Mouse (Mus musculus) CH12.LX (cell line): ENCODE measurements around the gene Arfip1.

ENCODE experiments used
- BHLHE40 ChIP-seq: IDR thresholded peaks from 2 replicates; pipeline ENCODE4 v1.6.1; 2011; ENCODE audit warnings: mild to moderate bottlenecking, low read depth, low read length, improper control_type of control experiment
- CHD2 ChIP-seq: IDR thresholded peaks from 2 replicates; pipeline ENCODE4 v1.6.1; 2011; ENCODE audit warnings: low read length, improper control_type of control experiment
- CTCF ChIP-seq, 2 experiments: IDR thresholded peaks in 1 of 2; conservative IDR thresholded peaks in 1 of 2; 2 replicates each; pipeline ENCODE4 v1.5.1; 2011 to 2012; ENCODE audit warnings: low read depth in 2 of 2, low read length in 2 of 2, improper control_type of control experiment in 1 of 2, inconsistent platforms in 1 of 2, mild to moderate bottlenecking in 1 of 2, moderate library complexity in 1 of 2
- EP300 ChIP-seq: IDR thresholded peaks from 2 replicates; pipeline ENCODE4 v1.6.1; 2011; ENCODE audit warnings: low read length, improper control_type of control experiment
- ETS1 ChIP-seq: conservative IDR thresholded peaks from 2 replicates; pipeline ENCODE4 v1.6.1; 2012; ENCODE audit warnings: low read depth, mild to moderate bottlenecking, inconsistent platforms, low read length, improper control_type of control experiment, moderate library complexity
- IRF4 ChIP-seq: IDR thresholded peaks from 2 replicates; pipeline ENCODE4 v1.6.1; 2014; ENCODE audit warnings: low read depth, mild to moderate bottlenecking, inconsistent platforms, low read length, improper control_type of control experiment
- KAT2A ChIP-seq: IDR thresholded peaks from 2 replicates; pipeline ENCODE4 v1.6.1; 2012; ENCODE audit warnings: low read length, improper control_type of control experiment, inconsistent platforms; ENCODE audit not compliant: insufficient replicate concordance
- MAFK ChIP-seq: IDR thresholded peaks from 2 replicates; pipeline ENCODE4 v1.6.1; 2011; ENCODE audit warnings: low read length, improper control_type of control experiment; ENCODE audit not compliant: insufficient replicate concordance
- MAX ChIP-seq: IDR thresholded peaks from 2 replicates; pipeline ENCODE4 v1.6.1; 2011; ENCODE audit warnings: low read length, improper control_type of control experiment
- MEF2A ChIP-seq: IDR thresholded peaks from 2 replicates; pipeline ENCODE4 v1.6.1; 2014; ENCODE audit warnings: low read depth, mild to moderate bottlenecking, inconsistent platforms, low read length, improper control_type of control experiment, borderline replicate concordance
- POLR2A ChIP-seq: IDR thresholded peaks from 2 replicates; pipeline ENCODE4 v1.6.1; 2011; ENCODE audit warnings: low read depth, mild to moderate bottlenecking, improper control_type of control experiment, low read length
- RCOR1 ChIP-seq: conservative IDR thresholded peaks from 2 replicates; pipeline ENCODE4 v1.6.1; 2012; ENCODE audit warnings: low read depth, mild to moderate bottlenecking, inconsistent platforms, low read length, improper control_type of control experiment
- TCF12 ChIP-seq: IDR thresholded peaks from 2 replicates; pipeline ENCODE4 v1.6.1; 2014; ENCODE audit warnings: low read depth, mild to moderate bottlenecking, inconsistent platforms, low read length, improper control_type of control experiment
- ZKSCAN1 ChIP-seq: IDR thresholded peaks from 2 replicates; pipeline ENCODE4 v1.6.1; 2012; ENCODE audit warnings: low read depth, inconsistent platforms, low read length, improper control_type of control experiment, borderline replicate concordance

- no peak for TF ChIP-seq BHLHE40
- no peak for TF ChIP-seq MAFK
- no peak for TF ChIP-seq MAX
- no peak for TF ChIP-seq POLR2A
- TF ChIP-seq ZKSCAN1 = no peak
- no peak for TF ChIP-seq IRF4
- TF ChIP-seq TCF12 = no peak
- no peak for TF ChIP-seq CTCF (conservative IDR thresholded peaks at IDR 0.05 in 1 of 2, IDR thresholded peaks at IDR 0.05 in 1 of 2; ENCODE audit: low read depth in 2 of 2, low read length in 2 of 2)
- no peak for TF ChIP-seq RCOR1
- no peak for TF ChIP-seq EP300
- no peak for TF ChIP-seq CHD2
- no peak for TF ChIP-seq ETS1
- no peak for TF ChIP-seq KAT2A
- TF ChIP-seq MEF2A = no peak
These were observed 121.9 kb downstream of the Arfip1 start for GRCm38 (mm10) chr3:84460499-84460898.
